Mouse (Mus musculus) hindbrain, postnatal 0 days (tissue): ENCODE data around the gene Emg1. TPM values are rescaled to one million over a fixed set of nuclear protein-coding genes. Genes with fewer than 3 reads are reported as not detected.

Experiments
- ATAC-seq: fragments of 200-750 bp; cut with Nextera tagmentation; 2 replicates; pipeline ENCODE4 v1.8.0; 2017; ENCODE audit warnings: mild to moderate bottlenecking, moderate TSS enrichment, moderate library complexity
- DNase-seq: peaks from one replicate; pipeline ENCODE4 v3.0.0-alpha.2; 2015; ENCODE audit warnings: low spot score
- H3K27ac ChIP-seq: fragments of 300-500 bp; sonication (generic); 2 replicates; pipeline ENCODE4 v1.5.1; 2014; ENCODE audit warnings: mild to moderate bottlenecking
- H3K27me3 ChIP-seq: fragments of 300-500 bp; sonication (generic); 2 replicates; pipeline ENCODE4 v1.6.1; 2014; ENCODE audit warnings: low read length, mixed read lengths; ENCODE audit not compliant: insufficient read depth
- H3K36me3 ChIP-seq: fragments of 300-500 bp; sonication (generic); 2 replicates; pipeline ENCODE4 v1.6.1; 2014; ENCODE audit warnings: low read length, mixed read lengths; ENCODE audit not compliant: insufficient read depth
- H3K4me1 ChIP-seq: fragments of 300-500 bp; sonication (generic); 2 replicates; pipeline ENCODE4 v1.6.1; 2014; ENCODE audit warnings: antibody characterized with exemption, low read length, mixed read lengths; ENCODE audit not compliant: insufficient read depth
- H3K4me2 ChIP-seq: fragments of 300-500 bp; sonication (generic); 2 replicates; pipeline ENCODE4 v1.6.1; 2014; ENCODE audit warnings: low read depth, mild to moderate bottlenecking, low read length, moderate library complexity, mixed read lengths
- H3K4me3 ChIP-seq: fragments of 300-500 bp; sonication (generic); 2 replicates; pipeline ENCODE4 v1.5.1; 2014; ENCODE audit warnings: low read length
- H3K9ac ChIP-seq: fragments of 300-500 bp; sonication (generic); replicated peaks from 2 replicates; pipeline ENCODE4 v1.6.1; 2014; ENCODE audit warnings: mild to moderate bottlenecking, low read length, moderate library complexity, mixed read lengths
- H3K9me3 ChIP-seq: fragments of 300-500 bp; sonication (generic); 2 replicates; pipeline ENCODE4 v1.6.1; 2016; ENCODE audit warnings: low read length, mixed read lengths
- CTCF ChIP-seq: IDR thresholded peaks from 2 replicates; pipeline ENCODE4 v1.5.1; 2016; ENCODE audit warnings: antibody characterized with exemption, control low read depth, low read depth
- WGBS: fragments of 180-500 bp; shearing (Covaris S2); extraction: QIAGEN DNeasy Blood & Tissue Kit; methylation state at CpG from one replicate; pipeline ENCODE4 v1.1.7; 2014; 5-methylcytosine and 5-hydroxymethylcytosine counted together
- polyA plus RNA-seq: library from polyadenylated mRNA; unstranded; fragments of >200 nt; fragmentation: Nextera tagmentation; extraction: Ambion mirVana; gene quantifications from 2 replicates; pipeline ENCODE4 v1.2.1, GENCODE M21; 2015
- total RNA-seq: library from RNA; depleted of rRNA; stranded (reverse); fragments of >200 nt; gene quantifications from 2 replicates; pipeline ENCODE4 v1.2.3, GENCODE M21; 2014

Gene Emg1
- total and polyA plus RNA-seq, 2 experiments from 2014 or later: 100 to 102 TPM

DNA sequence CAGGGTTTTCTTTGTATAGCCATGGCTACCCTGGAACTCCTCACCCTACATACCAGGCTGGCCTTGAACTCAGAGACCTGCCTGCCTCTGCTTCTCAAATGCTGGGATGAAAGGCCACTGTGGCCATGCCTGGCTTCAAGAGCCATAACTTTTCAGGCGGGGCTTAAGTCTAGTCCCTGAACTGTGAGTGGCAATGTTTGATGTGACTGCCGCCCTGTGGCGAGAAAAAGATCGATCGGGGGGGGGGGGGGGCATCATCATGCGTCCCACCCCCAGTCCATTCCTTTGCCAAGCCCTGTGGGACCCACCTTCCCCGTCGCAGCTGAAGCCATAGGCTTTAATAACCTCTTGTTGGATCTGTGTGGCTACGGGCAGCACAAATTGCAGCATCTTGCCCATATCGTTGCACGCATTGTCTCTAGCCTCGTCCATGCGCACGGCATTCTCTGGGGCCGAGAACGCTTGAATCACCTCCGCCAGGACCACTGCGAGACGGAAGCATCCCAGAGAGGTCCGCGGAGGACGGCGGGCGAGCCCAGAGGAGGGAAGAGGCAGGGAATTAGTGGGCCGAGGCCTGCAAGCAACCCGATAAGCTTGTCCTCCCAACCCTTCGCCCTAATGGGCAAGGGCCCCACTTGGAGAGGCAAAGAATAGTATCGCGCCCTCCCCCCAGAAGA is 28.4 kb upstream of the Emg1 start:
- H3K4me3 ChIP-seq: peak overlapping the region; percentile 64
- peak overlapping the region; percentile 100 for H3K27ac ChIP-seq
- H3K27me3 ChIP-seq: no peaks in the 10 kb centered on the region
- H3K4me2 ChIP-seq: peak overlapping the region; percentile 91
- H3K9me3 ChIP-seq: no peaks in the 10 kb centered on the region
- peak; percentile 70 for TF ChIP-seq CTCF
- ATAC-seq (peak; percentile 19), DNase-seq (peak; percentile 80)
- peak overlapping the region; percentile 94 for H3K9ac ChIP-seq
- WGBS: under 1% methylated on average over 29 of the region's 29 CpGs
- H3K36me3 ChIP-seq: peaks cover 10% of the 10 kb centered on the region; the same call in 1 of the 2 replicates
- H3K4me1 ChIP-seq: peaks cover 5% of the 10 kb centered on the region

GRCm38 (mm10) chr6:124739231-124739796 is 27.3 kb upstream of the Emg1 start:
- Histone ChIP-seq H3K4me3 (no peak overlapping the region), H3K9ac (no peak overlapping the region), H3K4me2 (no peak overlapping the region), H3K9me3 (no peaks in the 10 kb centered on the region), H3K36me3 (peaks cover 10% of the 10 kb centered on the region; the same call in 1 of the 2 replicates), H3K27ac (no peak overlapping the region; the same call in 1 of the 2 replicates), H3K27me3 (no peaks in the 10 kb centered on the region), H3K4me1 (peaks cover 5% of the 10 kb centered on the region)
- ATAC-seq (no peak), DNase-seq (no peak)
- 83% methylated on average over 10 of the region's 10 CpGs for WGBS
- TF ChIP-seq CTCF: no peak

DNA sequence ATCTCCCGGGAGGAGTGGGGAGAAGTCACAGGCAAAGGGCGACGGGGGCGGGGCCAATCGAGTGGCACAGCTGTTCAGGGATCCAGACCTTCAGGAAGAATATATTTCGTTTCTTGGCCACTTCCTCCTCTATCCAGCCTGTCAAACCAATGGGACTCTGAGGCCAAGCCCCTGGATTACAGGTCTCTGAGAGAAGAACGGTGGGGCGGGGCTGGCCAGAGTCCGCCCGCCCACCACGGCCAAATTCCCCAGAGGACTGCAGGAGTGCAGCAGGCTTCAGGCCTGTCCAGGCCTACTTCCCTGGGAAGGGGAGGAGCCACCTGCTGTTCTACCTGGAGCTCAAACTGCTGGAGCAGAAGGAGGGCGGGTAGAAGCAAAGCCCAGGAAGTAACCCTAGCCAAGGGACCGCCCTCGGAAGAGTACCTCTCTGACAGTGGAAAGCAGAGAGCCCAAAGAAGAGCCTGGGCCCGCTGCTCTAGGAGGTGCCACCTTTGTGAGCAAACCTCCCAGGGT is 26.6 kb upstream of the Emg1 start, which contains the start of gene Ptpn6:
Ptpn6 (minus strand) TSS at position 204 of the 513 bp plus-strand sequence.
- 41% methylated on average over 15 of the region's 15 CpGs for WGBS
- ATAC-seq (no peak), DNase-seq (no peak)
- H3K9me3 ChIP-seq: no peaks in the 10 kb centered on the region
- no peak for TF ChIP-seq CTCF
- no peak within 1 kb of the TSS for H3K4me2 ChIP-seq
- peaks cover 9% of the 10 kb centered on the region; the same call in 1 of the 2 replicates for H3K36me3 ChIP-seq
- no peak within 1 kb of the TSS for H3K9ac ChIP-seq
- no peak within 1 kb of the TSS; the same call in 1 of the 2 replicates for H3K27ac ChIP-seq
- H3K4me3 ChIP-seq: no peak within 1 kb of the TSS
- H3K4me1 ChIP-seq: peaks cover 5% of the 10 kb centered on the region
- H3K27me3 ChIP-seq: no peaks in the 10 kb centered on the region

- 89% methylated on average over 11 of the region's 11 CpGs for WGBS
- H3K27me3 ChIP-seq: no peaks in the 10 kb centered on the region
- no peak for TF ChIP-seq CTCF
- no peak for ATAC-seq
- H3K4me1 ChIP-seq: peaks cover 5% of the 10 kb centered on the region
- no peaks in the 10 kb centered on the region for H3K9me3 ChIP-seq
- DNase-seq: no peak
- no peak overlapping the region for H3K9ac ChIP-seq
- no peak overlapping the region for H3K4me2 ChIP-seq
- H3K4me3 ChIP-seq: no peak overlapping the region
- H3K36me3 ChIP-seq: no peaks in the 10 kb centered on the region
- no peak overlapping the region for H3K27ac ChIP-seq
These were observed 25.1 kb upstream of the Emg1 start for GRCm38 (mm10) chr6:124737040-124737439.

- H3K9ac ChIP-seq: no peak overlapping the region
- no peaks in the 10 kb centered on the region; the same call in none of the 2 replicates for H3K4me1 ChIP-seq
- ATAC-seq: no peak
- 92% methylated on average over 3 of the region's 3 CpGs for WGBS
- TF ChIP-seq CTCF: no peak
- H3K27ac ChIP-seq: no peak overlapping the region
- no peaks in the 10 kb centered on the region for H3K27me3 ChIP-seq
- H3K9me3 ChIP-seq: no peaks in the 10 kb centered on the region
- H3K4me3 ChIP-seq: no peak overlapping the region
- no peak for DNase-seq
- no peak overlapping the region for H3K4me2 ChIP-seq
- H3K36me3 ChIP-seq: no peaks in the 10 kb centered on the region
These were observed 22.4 kb upstream of the Emg1 start for GRCm38 (mm10) chr6:124734417-124734816.

DNA sequence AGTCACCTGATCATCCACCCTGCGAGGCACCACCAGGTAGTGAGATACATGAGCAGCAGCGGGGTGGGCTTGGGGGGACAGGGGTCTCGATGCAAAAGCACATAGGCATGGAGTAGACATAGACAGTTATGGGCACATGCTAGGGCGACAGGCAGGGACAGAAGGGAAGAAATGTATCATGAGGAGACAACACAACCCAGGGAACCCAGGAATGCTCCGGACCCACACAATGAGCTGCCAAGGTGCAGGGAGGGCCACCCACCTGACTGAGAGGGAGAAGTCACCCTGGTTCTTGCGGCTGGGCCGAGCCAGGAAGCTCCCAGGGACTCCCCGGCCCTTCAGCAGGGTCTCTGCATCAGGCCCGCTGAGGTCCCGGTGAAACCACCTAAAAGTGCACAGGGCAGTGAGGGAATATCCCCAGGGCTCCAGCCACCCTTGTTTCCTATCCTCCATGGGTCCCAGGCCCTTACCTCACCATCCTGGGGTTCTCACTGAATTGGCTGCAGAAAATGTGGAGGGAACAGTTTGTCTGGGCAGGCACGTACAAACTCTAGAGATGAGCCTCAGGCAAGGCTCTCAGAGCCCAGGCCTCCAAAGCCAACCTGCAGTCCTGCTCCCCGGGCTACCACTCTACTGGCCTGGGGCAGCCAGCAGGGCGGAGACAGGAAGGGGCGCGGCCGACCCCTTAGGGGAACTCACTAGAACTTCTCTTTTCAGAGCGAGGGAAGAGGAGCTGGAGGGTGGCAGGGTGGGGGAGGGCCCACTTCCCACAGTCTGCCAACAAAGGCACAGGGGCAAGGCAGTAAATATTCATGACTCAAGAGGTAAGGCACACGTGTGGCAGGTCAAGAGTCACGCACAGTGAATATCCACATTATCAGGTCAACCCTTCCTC is 20.7 kb upstream of the Emg1 start:
- TF ChIP-seq CTCF: no peak
- Histone ChIP-seq H3K4me3 (no peak overlapping the region), H3K27me3 (no peaks in the 10 kb centered on the region), H3K27ac (no peak overlapping the region), H3K9me3 (no peaks in the 10 kb centered on the region), H3K4me1 (no peaks in the 10 kb centered on the region), H3K4me2 (no peak overlapping the region), H3K36me3 (no peaks in the 10 kb centered on the region), H3K9ac (no peak overlapping the region)
- ATAC-seq (no peak), DNase-seq (no peak)
- 52% methylated on average over 19 of the region's 19 CpGs for WGBS
